Comparison of ENCODE assay signal across 7 mouse cellular contexts in genomic region chr7:143296384-143296801, GRCm38 (mm10).
DNase-seq lines count a peak whose midpoint lies in the region; ATAC-seq lines count a peak whose summit lies in the region.

No protein-coding gene starts in this region.

- peak overlapping the region; percentile 48 for H3K4me2 ChIP-seq in embryonic facial prominence, embryonic 11.5 days (ENCODE audit: low read depth, low read length)
- peak overlapping the region; percentile 69 for H3K4me2 ChIP-seq in midbrain, embryonic 13.5 days (replicated peaks)

- 49% methylated on average over 17 of the region's 17 CpGs for WGBS in embryonic facial prominence, embryonic 11.5 days
- WGBS in limb, embryonic 10.5 days = 56% methylated on average over 17 of the region's 17 CpGs
- WGBS in midbrain, embryonic 13.5 days = 51% methylated on average over 17 of the region's 17 CpGs

- no peaks in the 10 kb centered on the region for H3K36me3 ChIP-seq in embryonic facial prominence, embryonic 11.5 days (replicated peaks; ENCODE audit: control insufficient read depth, insufficient read depth, low read depth, low read length)
- H3K36me3 ChIP-seq in limb, embryonic 10.5 days = peaks cover 12% of the 10 kb centered on the region
- no peaks in the 10 kb centered on the region for H3K36me3 ChIP-seq in midbrain, embryonic 13.5 days

- peak overlapping the region; percentile 58 for H3K4me3 ChIP-seq in embryonic facial prominence, embryonic 11.5 days (ENCODE audit: low read depth, low read length)
- peak overlapping the region; percentile 61 for H3K4me3 ChIP-seq in limb, embryonic 10.5 days
- H3K4me3 ChIP-seq in midbrain, embryonic 13.5 days (replicated peaks) = peak overlapping the region; percentile 59

- H3K27me3 ChIP-seq in embryonic facial prominence, embryonic 11.5 days (ENCODE audit: control insufficient read depth, insufficient read depth, low read length) = no peaks in the 10 kb centered on the region
- H3K27me3 ChIP-seq in limb, embryonic 10.5 days (ENCODE audit: low read depth, poor library complexity, severe bottlenecking) = no peaks in the 10 kb centered on the region
- no peaks in the 10 kb centered on the region for H3K27me3 ChIP-seq in midbrain, embryonic 13.5 days

- H3K9me3 ChIP-seq in embryonic facial prominence, embryonic 11.5 days (replicated peaks; ENCODE audit: control insufficient read depth, low read length) = no peaks in the 10 kb centered on the region
- peaks cover 12% of the 10 kb centered on the region; the same call in 1 of the 2 replicates for H3K9me3 ChIP-seq in limb, embryonic 10.5 days (replicated peaks)
- peaks cover 15% of the 10 kb centered on the region; the same call in 1 of the 2 replicates for H3K9me3 ChIP-seq in midbrain, embryonic 13.5 days

- H3K9ac ChIP-seq in embryonic facial prominence, embryonic 11.5 days (replicated peaks; ENCODE audit: low read length) = peak overlapping the region; percentile 69
- H3K9ac ChIP-seq in midbrain, embryonic 13.5 days (replicated peaks) = peak overlapping the region; percentile 74; the same call in 1 of the 2 replicates

- no peaks in the 10 kb centered on the region; the same call in 1 of the 2 replicates for H3K4me1 ChIP-seq in embryonic facial prominence, embryonic 11.5 days (ENCODE audit: control insufficient read depth, insufficient read depth, low read length)
- peaks cover 21% of the 10 kb centered on the region for H3K4me1 ChIP-seq in limb, embryonic 10.5 days
- peaks cover 32% of the 10 kb centered on the region for H3K4me1 ChIP-seq in midbrain, embryonic 13.5 days (replicated peaks)

- H3K27ac ChIP-seq in embryonic facial prominence, embryonic 11.5 days (replicated peaks; ENCODE audit: low read depth, low read length) = no peak overlapping the region
- H3K27ac ChIP-seq in limb, embryonic 10.5 days = peak overlapping the region; percentile 83
- peak overlapping the region; percentile 74 for H3K27ac ChIP-seq in midbrain, embryonic 13.5 days

- DNase-seq in adrenal gland, postnatal 14 days = peak; percentile 89
- DNase-seq in embryonic facial prominence, embryonic 11.5 days (ENCODE audit: low spot score) = peak; percentile 90
- DNase-seq in kidney, adult 11 months = peak; percentile 98
- peak; percentile 78 for DNase-seq in limb, embryonic 10.5 days (ENCODE audit: low spot score)
- DNase-seq in spleen, adult 12 weeks (ENCODE audit: low spot score) = peak; percentile 85

- ATAC-seq in embryonic facial prominence, embryonic 11.5 days (replicated peaks; ENCODE audit: insufficient number of reproducible peaks, low FRiP score, low TSS enrichment, low read depth) = peak; percentile 84
- peak; percentile 96 for ATAC-seq in granulocyte monocyte progenitor cell, adult 5-6 weeks (replicated peaks; ENCODE audit: poor library complexity, severe bottlenecking)
- peak; percentile 95 for ATAC-seq in midbrain, embryonic 13.5 days
